ENCODE assay signal across 17 mouse cellular contexts in the genomic region with DNA sequence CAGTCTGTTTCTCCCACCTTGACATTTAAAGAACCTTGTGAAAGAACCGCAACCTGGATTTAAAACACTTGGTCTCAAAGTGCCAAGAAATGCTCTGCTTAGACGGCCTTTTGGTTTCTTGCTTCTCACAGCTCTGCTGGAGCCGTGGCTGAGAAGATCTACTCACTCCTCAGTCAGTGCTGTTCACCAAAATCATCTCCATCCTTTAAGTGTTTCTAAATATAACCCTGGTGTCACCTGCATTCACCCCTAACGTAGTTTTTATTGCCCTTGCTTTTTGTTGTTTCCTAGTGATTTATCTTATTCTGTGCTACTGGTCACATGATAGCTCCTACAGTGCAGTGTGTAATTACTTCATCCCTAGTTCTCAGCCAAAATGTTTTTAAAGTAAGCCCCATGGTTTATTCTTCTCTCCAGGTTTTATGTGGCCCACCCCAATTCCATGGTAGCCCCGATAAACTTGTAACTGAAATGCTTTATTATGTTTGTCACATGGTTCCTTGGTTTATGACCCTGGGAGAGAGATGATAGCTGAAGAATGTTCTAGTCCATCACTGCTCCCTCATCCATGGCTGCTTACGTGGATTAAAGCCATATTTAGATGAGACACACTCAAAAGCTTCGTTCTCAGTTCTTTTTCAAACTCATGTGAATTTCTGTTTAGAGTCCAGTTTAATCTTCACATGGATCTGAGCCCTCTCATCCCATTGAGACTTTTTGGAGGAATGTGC.
"Had no signal": no experiment of that assay in that cellular context is flagged by ENCODE, and none has a peak within 500 bp of the region (broad histone marks: within the 10 kb centered on the region; RNA-seq: fewer than 3 reads in every experiment).

No protein-coding gene starts in this region.

- DNase-seq: lung, adult 2 months; lung, postnatal 14 days; lung, postnatal 36 days; right cerebral cortex, postnatal 14 days; thymus, adult 2 months; thymus, postnatal 25 days; thymus, postnatal 4 days had no signal

- H3K9ac ChIP-seq: lung, embryonic 15.5 days; midbrain, embryonic 13.5 days; midbrain, embryonic 15.5 days; neural tube, embryonic 12.5 days; stomach, embryonic 15.5 days had no signal

- H3K27me3 ChIP-seq: lung, embryonic 15.5 days; megakaryocyte, embryonic 14.5 days; midbrain, embryonic 13.5 days; midbrain, embryonic 15.5 days; neural tube, embryonic 12.5 days; stomach, embryonic 15.5 days had no signal

- H3K4me3 ChIP-seq: lung, embryonic 15.5 days; megakaryocyte, embryonic 14.5 days; midbrain, embryonic 13.5 days; midbrain, embryonic 15.5 days; neural tube, embryonic 12.5 days; stomach, embryonic 15.5 days had no signal

- H3K4me2 ChIP-seq: lung, embryonic 15.5 days; midbrain, embryonic 11.5 days; midbrain, embryonic 13.5 days; midbrain, embryonic 15.5 days; neural tube, embryonic 12.5 days; stomach, embryonic 15.5 days had no signal

- ATAC-seq: lung, postnatal 0 days; midbrain, embryonic 13.5 days; midbrain, embryonic 15.5 days had no signal

- H3K9me3 ChIP-seq: lung, embryonic 15.5 days; megakaryocyte, embryonic 14.5 days; midbrain, embryonic 13.5 days; midbrain, embryonic 15.5 days; neural tube, embryonic 12.5 days; stomach, embryonic 15.5 days had no signal

- H3K27ac ChIP-seq: lung, embryonic 15.5 days; macrophage; midbrain, embryonic 13.5 days; midbrain, embryonic 15.5 days; neural tube, embryonic 12.5 days; stomach, embryonic 15.5 days; stomach, postnatal 0 days had no signal

- H3K36me3 ChIP-seq: lung, embryonic 15.5 days; midbrain, embryonic 13.5 days; midbrain, embryonic 15.5 days; neural tube, embryonic 12.5 days; stomach, embryonic 15.5 days had no signal

- H3K4me1 ChIP-seq: lung, embryonic 15.5 days; megakaryocyte, embryonic 14.5 days; midbrain, embryonic 13.5 days; midbrain, embryonic 15.5 days; neural tube, embryonic 12.5 days; stomach, embryonic 15.5 days had no signal
